Mouse (Mus musculus): Measurements from ENCODE around the gene Sphk1.

Sphk1 gene

DNA sequence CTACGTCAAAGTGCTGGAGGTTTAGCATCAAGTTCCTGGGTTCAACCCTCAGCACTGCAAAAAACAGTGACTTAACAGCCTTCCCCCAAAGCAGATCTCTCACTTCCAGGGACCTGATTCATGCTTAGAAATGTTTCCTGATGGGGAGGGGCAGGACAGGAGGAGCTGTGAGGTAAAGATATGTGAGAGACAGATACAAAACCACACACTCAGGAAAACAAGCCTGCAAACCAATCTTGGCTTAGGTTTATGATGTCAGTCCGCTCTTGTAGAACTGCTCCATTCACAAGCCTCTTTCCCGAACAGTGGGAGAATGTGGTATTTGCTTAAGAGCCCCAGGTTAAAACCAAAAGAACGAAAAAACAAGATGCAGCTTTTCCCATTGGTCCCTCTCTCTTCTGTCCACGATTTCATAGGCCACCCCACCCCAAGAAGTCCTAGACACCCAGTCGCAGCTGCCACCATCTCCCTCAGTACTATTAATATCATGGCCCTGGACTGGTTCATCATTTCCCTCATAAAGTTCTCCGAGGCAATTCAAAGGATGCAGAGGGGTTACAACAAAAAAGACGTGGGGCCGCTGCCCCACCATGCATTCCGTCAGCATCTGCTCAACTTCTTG is 49.4 kb downstream of the Sphk1 start:
- DNase-seq: no peak

DNA sequence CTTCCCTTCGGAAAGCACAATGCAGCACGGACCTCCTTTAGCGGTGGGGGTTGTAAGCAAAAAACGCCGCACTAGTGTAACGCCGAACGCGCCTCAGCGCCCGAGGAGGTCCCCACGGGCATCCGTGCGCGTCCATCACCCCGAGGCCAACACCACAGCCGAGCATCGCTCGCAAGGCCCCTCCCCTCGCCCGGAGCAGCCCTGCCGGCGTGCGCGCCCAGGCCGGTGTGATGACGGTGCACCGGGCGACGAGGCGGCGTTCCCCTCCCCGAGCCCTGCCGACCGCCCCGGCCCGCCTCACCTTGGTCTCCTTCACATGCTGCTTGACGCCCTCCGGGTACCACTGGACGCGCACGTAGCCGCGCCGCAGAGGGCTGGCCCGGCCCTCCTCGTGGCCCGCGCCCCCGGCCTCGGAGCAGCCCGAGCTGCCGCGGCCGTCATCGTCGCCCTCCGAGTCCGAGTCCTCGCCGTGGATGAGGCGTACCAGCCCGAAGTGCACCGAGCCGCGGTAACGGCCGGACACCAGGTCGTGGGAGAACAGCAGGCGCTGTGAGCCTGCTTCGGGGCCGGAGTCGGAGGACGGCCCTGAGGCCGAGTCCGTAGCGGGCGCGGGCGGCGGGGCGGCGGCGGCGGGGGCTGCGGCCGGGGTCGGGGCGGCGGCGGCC is 50.1 kb downstream of the Sphk1 start:
- peak; percentile 69 to 73 for DNase-seq

DNA sequence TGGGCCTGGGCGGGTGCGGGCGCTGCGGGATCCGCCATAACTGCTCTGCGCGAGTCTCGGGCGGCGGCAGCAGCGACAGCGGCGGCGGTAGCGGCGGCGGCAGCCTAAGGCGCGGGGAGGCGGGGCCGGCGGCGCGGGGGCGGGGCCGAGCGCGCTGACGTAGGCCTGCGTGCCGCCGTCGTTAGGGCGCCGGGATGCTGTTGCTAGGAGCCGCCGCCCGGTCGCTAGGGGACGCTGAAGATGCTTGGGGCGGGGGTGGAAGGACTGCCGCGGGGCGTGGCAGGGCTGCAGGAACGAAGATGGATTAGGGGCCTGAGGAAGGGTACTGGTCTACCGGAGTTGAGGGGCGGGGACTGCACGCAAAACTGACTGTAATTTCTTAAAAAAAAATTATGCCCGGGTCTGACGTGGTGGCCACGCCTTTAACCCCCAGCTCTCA is 50.7 kb downstream of the Sphk1 start, which contains the start of gene Ube2o:
TSS of gene Ube2o (minus strand) at position 72 of the 439 bp plus-strand sequence.
- DNase-seq: peak; percentile 92 to 93

DNA sequence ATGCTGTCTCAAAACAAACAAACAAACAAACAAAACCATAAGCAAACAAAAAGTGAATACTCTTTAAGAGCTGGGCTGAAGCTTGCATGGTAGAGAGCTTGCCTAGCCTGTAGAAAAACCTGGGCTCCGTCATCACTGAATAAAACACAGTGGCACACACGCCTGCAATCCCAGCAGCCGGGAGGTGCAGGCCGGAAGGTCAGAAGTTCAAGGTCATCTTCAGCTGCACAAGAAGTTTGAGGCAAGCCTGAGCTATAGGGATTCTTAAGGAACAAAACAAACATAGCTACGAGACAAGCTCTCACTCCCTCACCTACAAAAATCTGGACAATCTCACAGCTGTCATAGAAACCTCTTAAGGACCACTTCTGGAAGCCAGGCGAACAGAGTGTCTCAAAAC is 55.0 kb downstream of the Sphk1 start:
- no peak for DNase-seq
